Mouse (Mus musculus): ENCODE results near the gene Pts.

Gene Pts

DNA sequence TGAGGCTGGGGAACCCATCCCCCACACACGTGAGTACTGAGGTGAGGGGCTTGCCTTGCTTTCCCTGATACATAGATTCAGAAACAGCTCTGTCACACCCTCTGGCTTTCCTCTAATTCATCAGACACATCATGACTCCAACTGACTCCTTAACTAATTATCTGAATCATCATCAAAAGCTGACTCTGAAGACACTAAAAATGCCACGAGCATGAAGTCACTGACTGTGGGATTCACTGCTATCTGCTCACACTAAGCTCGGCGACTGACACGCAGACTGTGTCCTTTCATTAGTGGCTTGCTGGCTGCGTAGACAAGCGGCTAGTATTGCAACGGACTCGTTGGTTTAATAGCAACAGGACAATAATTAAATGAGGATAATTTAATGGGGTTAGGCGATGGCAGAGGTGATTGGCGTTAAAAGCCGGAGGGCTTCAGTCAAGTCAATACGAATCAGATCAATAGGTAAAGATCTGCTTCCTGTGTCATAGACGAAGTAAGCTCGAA, 28.0 kb downstream of the Pts start:
- H3K36me3 ChIP-seq (ENCODE audit: insufficient read depth, low read length), result peaks cover 18% of the 10 kb centered on the region
- TF ChIP-seq CTCF (conservative IDR thresholded peaks at IDR 0.05; ENCODE audit: low read length), result no peak
- TF ChIP-seq NANOG (IDR thresholded peaks at IDR 0.05; ENCODE audit: borderline replicate concordance, low read length), result no peak
- TF ChIP-seq POU5F1 (IDR thresholded peaks at IDR 0.05; ENCODE audit: borderline replicate concordance, low read length), result no peak
- H3K4me1 ChIP-seq (replicated peaks; ENCODE audit: low read depth, low read length), result peaks cover 18% of the 10 kb centered on the region
- no peaks in the 10 kb centered on the region for H3K9me3 ChIP-seq (ENCODE audit: low read length)
- H3K4me3 ChIP-seq (replicated peaks; ENCODE audit: low read length), result no peak overlapping the region
- no peaks in the 10 kb centered on the region for H3K27me3 ChIP-seq (ENCODE audit: insufficient read depth, low read length)

DNA sequence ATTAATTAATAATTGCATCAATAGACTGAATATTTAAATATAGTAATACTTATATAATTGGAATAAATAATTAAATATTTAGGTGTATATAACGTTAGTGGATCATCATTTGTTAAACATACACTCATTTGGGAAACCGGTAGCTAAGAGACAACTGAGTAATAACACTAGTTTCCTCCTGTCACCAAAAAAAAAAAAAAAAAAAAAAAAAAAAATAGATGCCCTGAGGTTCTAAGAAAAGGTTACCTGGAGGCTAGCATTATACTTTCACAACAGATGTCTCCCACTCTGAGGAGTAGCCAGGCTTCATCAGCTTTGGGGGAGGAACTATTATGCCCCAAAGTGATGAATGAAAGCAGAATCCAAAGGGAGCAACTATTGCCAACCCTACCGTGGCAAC, 28.7 kb downstream of the Pts start:
- H3K4me1 ChIP-seq (replicated peaks; ENCODE audit: low read depth, low read length), result peaks cover 24% of the 10 kb centered on the region
- H3K4me3 ChIP-seq (replicated peaks; ENCODE audit: low read length), result no peak overlapping the region
- TF ChIP-seq NANOG (IDR thresholded peaks at IDR 0.05; ENCODE audit: borderline replicate concordance, low read length), result no peak
- no peak for TF ChIP-seq CTCF (conservative IDR thresholded peaks at IDR 0.05; ENCODE audit: low read length)
- no peak for TF ChIP-seq POU5F1 (IDR thresholded peaks at IDR 0.05; ENCODE audit: borderline replicate concordance, low read length)
- no peaks in the 10 kb centered on the region for H3K27me3 ChIP-seq (ENCODE audit: insufficient read depth, low read length)
- no peaks in the 10 kb centered on the region for H3K9me3 ChIP-seq (ENCODE audit: low read length)
- peaks cover 18% of the 10 kb centered on the region for H3K36me3 ChIP-seq (ENCODE audit: insufficient read depth, low read length)

DNA sequence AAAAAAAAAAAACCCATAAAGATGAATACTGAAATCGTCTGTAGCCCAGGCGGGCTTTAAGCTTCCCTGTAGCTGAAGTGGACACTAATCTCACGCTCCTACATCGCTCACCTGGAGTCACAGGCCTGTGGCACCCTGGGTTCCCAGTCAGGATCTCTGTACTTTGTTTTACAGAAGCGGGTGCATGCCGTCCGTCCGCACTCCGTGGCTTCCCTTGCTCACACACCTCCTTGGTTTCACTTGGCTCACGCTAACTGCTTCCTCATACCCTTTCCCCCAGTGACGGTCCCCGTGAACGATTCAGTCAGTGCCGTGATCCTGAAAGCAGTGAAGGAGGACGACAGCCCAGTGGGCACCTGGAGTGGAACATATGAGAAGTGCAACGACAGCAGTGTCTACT, 29.7 kb downstream of the Pts start:
- Histone ChIP-seq H3K9me3 (ENCODE audit: low read length) (no peaks in the 10 kb centered on the region), H3K4me3 (replicated peaks; ENCODE audit: low read length) (no peak overlapping the region), H3K27me3 (ENCODE audit: insufficient read depth, low read length) (no peaks in the 10 kb centered on the region), H3K36me3 (ENCODE audit: insufficient read depth, low read length) (peaks cover 11% of the 10 kb centered on the region; the same call in 1 of the 2 replicates), H3K4me1 (replicated peaks; ENCODE audit: low read depth, low read length) (peaks cover 33% of the 10 kb centered on the region)
- TF ChIP-seq POU5F1 (IDR thresholded peaks at IDR 0.05; ENCODE audit: borderline replicate concordance, low read length) (no peak), CTCF (conservative IDR thresholded peaks at IDR 0.05; ENCODE audit: low read length) (no peak), NANOG (IDR thresholded peaks at IDR 0.05; ENCODE audit: borderline replicate concordance, low read length) (no peak)

DNA sequence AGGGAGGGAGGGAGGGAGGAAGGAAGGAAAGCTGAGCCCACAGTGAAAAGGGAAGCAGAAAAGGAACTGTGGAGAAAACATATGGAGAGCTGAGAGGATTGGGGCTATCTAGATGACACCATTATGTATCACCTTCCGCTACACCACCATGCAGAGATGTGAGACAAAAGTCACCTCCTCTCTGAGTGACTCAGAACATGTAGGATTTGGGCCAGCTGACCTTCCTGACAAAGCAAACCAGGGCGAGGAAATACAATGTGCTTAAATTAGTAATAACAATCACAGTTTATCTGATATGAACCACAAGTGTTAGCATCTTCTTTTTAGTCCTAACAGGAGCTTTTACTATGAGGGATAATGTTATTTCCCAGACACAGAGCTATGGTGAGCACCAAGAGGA, 31.0 kb downstream of the Pts start:
- Histone ChIP-seq H3K4me3 (replicated peaks; ENCODE audit: low read length) (no peak overlapping the region), H3K27me3 (ENCODE audit: insufficient read depth, low read length) (no peaks in the 10 kb centered on the region), H3K36me3 (ENCODE audit: insufficient read depth, low read length) (peaks cover 11% of the 10 kb centered on the region; the same call in 1 of the 2 replicates), H3K4me1 (replicated peaks; ENCODE audit: low read depth, low read length) (peaks cover 43% of the 10 kb centered on the region), H3K9me3 (ENCODE audit: low read length) (no peaks in the 10 kb centered on the region)
- TF ChIP-seq POU5F1 (IDR thresholded peaks at IDR 0.05; ENCODE audit: borderline replicate concordance, low read length) (no peak), CTCF (conservative IDR thresholded peaks at IDR 0.05; ENCODE audit: low read length) (no peak), NANOG (IDR thresholded peaks at IDR 0.05; ENCODE audit: borderline replicate concordance, low read length) (no peak)

DNA sequence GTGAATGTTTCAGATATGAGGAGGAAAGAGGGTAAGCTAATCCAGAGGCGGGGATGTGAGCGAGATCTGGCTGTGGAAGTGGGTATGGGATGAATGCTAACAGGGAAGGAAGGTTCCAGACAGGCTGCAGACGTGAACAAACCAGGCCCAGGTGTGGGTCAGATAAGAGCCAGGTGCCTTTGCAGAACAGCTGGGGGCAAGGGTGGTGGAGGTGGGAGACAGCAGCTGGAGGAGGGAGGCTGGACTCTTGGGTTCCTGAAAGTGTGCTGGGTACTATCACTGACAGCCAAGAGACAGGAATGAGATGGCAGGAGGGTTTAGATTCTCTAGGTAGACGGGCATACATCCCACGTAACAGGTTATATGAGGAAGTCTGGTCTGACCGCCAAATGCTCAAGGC, 31.4 kb downstream of the Pts start:
- H3K27me3 ChIP-seq (ENCODE audit: insufficient read depth, low read length), result no peaks in the 10 kb centered on the region
- H3K4me1 ChIP-seq (replicated peaks; ENCODE audit: low read depth, low read length), result peaks cover 48% of the 10 kb centered on the region
- no peaks in the 10 kb centered on the region for H3K9me3 ChIP-seq (ENCODE audit: low read length)
- TF ChIP-seq NANOG (IDR thresholded peaks at IDR 0.05; ENCODE audit: borderline replicate concordance, low read length) (no peak), CTCF (conservative IDR thresholded peaks at IDR 0.05; ENCODE audit: low read length) (no peak), POU5F1 (IDR thresholded peaks at IDR 0.05; ENCODE audit: borderline replicate concordance, low read length) (no peak)
- H3K4me3 ChIP-seq (replicated peaks; ENCODE audit: low read length), result no peak overlapping the region
- peaks cover 11% of the 10 kb centered on the region; the same call in 1 of the 2 replicates for H3K36me3 ChIP-seq (ENCODE audit: insufficient read depth, low read length)

GRCm38 (mm10) chr9:50496546-50496945, 32.0 kb downstream of the Pts start:
- no peak for TF ChIP-seq NANOG (IDR thresholded peaks at IDR 0.05; ENCODE audit: borderline replicate concordance, low read length)
- no peak for TF ChIP-seq CTCF (conservative IDR thresholded peaks at IDR 0.05; ENCODE audit: low read length)
- TF ChIP-seq POU5F1 (IDR thresholded peaks at IDR 0.05; ENCODE audit: borderline replicate concordance, low read length), result no peak
- peak overlapping the region; percentile 53 for H3K4me3 ChIP-seq (replicated peaks; ENCODE audit: low read length)
- H3K36me3 ChIP-seq (ENCODE audit: insufficient read depth, low read length), result peaks cover 11% of the 10 kb centered on the region; the same call in 1 of the 2 replicates
- H3K9me3 ChIP-seq (ENCODE audit: low read length), result no peaks in the 10 kb centered on the region
- H3K27me3 ChIP-seq (ENCODE audit: insufficient read depth, low read length), result no peaks in the 10 kb centered on the region
- peaks cover 53% of the 10 kb centered on the region for H3K4me1 ChIP-seq (replicated peaks; ENCODE audit: low read depth, low read length)

GRCm38 (mm10) chr9:50496151-50496505, 32.4 kb downstream of the Pts start:
- H3K9me3 ChIP-seq (ENCODE audit: low read length), result no peaks in the 10 kb centered on the region

DNA sequence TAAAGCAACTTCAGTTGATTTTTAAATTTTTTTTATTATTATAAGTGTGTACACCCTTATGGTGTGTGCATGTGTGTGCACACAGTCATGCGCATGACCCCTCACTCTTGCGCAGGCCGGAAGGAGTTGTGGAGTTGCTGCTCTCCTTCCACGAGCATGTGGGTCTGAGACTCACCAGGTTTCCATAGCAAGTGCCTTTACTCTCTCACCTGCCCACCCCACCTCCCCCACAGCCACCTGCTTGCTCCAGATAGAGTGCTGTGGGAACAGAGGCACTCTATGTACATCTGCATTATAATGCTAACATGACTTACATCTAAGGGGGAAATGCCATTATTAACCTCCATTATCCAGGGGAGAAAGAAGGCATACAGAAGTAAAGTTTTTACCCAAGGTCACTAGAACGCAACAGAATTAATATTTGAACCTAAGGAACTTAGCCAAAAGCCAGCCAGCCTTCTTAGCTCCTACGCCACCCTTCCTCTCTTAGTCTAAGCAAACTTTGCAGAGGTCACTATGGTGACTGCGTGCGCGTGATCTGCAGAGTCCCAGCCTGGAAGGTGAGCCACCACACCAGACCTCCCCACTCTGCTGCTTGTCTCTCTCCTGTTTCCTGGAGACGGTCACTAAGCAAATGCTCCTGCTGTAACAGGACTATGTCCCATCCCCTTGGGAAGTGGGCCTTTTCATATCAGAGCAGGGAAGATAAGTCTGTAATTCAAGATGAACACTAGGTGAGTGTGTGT, 32.9 kb downstream of the Pts start:
- no peaks in the 10 kb centered on the region for H3K9me3 ChIP-seq (ENCODE audit: low read length)
- H3K4me1 ChIP-seq (replicated peaks; ENCODE audit: low read depth, low read length), result peaks cover 57% of the 10 kb centered on the region
- no peaks in the 10 kb centered on the region for H3K27me3 ChIP-seq (ENCODE audit: insufficient read depth, low read length)
- TF ChIP-seq NANOG (IDR thresholded peaks at IDR 0.05; ENCODE audit: borderline replicate concordance, low read length) (no peak), CTCF (conservative IDR thresholded peaks at IDR 0.05; ENCODE audit: low read length) (no peak), POU5F1 (IDR thresholded peaks at IDR 0.05; ENCODE audit: borderline replicate concordance, low read length) (no peak)
- H3K4me3 ChIP-seq (replicated peaks; ENCODE audit: low read length), result peak overlapping the region; percentile 53
- H3K36me3 ChIP-seq (ENCODE audit: insufficient read depth, low read length), result peaks cover 11% of the 10 kb centered on the region; the same call in 1 of the 2 replicates

More at GRCm38 (mm10) chr9:50496151-50496505, 32.4 kb downstream of the Pts start:
- Histone ChIP-seq H3K36me3 (ENCODE audit: insufficient read depth, low read length) (peaks cover 11% of the 10 kb centered on the region; the same call in 1 of the 2 replicates), H3K4me1 (replicated peaks; ENCODE audit: low read depth, low read length) (peaks cover 57% of the 10 kb centered on the region), H3K4me3 (replicated peaks; ENCODE audit: low read length) (peak overlapping the region; percentile 53), H3K27me3 (ENCODE audit: insufficient read depth, low read length) (no peaks in the 10 kb centered on the region)
- TF ChIP-seq POU5F1 (IDR thresholded peaks at IDR 0.05; ENCODE audit: borderline replicate concordance, low read length) (no peak), NANOG (IDR thresholded peaks at IDR 0.05; ENCODE audit: borderline replicate concordance, low read length) (no peak), CTCF (conservative IDR thresholded peaks at IDR 0.05; ENCODE audit: low read length) (no peak)
